Mouse (Mus musculus) midbrain, embryonic 13.5 days (tissue): ENCODE data around the gene Gm11555. TPM values are rescaled to one million over a fixed set of nuclear protein-coding genes. Genes with fewer than 3 reads are reported as not detected.
"Not testable (repeated sequence)": the region's sequence is repeated elsewhere in the genome, so short reads cannot be mapped to it uniquely, and the experiment has no call there.

Experiments used
- ATAC-seq: fragments of 200-750 bp; cut with Nextera tagmentation; 2 replicates; pipeline ENCODE4 v1.8.0; 2017; ENCODE audit warnings: mild to moderate bottlenecking, moderate TSS enrichment, moderate library complexity
- H3K27ac ChIP-seq: fragments of 300-500 bp; sonication (generic); 2 replicates; pipeline ENCODE4 v1.5.1; 2015; ENCODE audit warnings: inconsistent platforms, mild to moderate bottlenecking, moderate library complexity
- H3K27me3 ChIP-seq: fragments of 300-500 bp; sonication (generic); 2 replicates; pipeline ENCODE4 v1.6.1; 2015; ENCODE audit warnings: mild to moderate bottlenecking, inconsistent platforms
- H3K36me3 ChIP-seq: fragments of 300-500 bp; sonication (generic); 2 replicates; pipeline ENCODE4 v1.6.1; 2015; ENCODE audit warnings: mild to moderate bottlenecking, inconsistent platforms
- H3K4me1 ChIP-seq: fragments of 300-500 bp; sonication (generic); replicated peaks from 2 replicates; pipeline ENCODE4 v1.6.1; 2015; ENCODE audit warnings: inconsistent platforms
- H3K4me2 ChIP-seq: fragments of 300-500 bp; sonication (generic); replicated peaks from 2 replicates; pipeline ENCODE4 v1.6.1; 2015; ENCODE audit warnings: moderate library complexity, mild to moderate bottlenecking, inconsistent platforms
- H3K4me3 ChIP-seq: fragments of 300-500 bp; sonication (generic); replicated peaks from 2 replicates; pipeline ENCODE4 v1.5.1; 2015; ENCODE audit warnings: mild to moderate bottlenecking, inconsistent platforms
- H3K9ac ChIP-seq: fragments of 300-500 bp; sonication (generic); replicated peaks from 2 replicates; pipeline ENCODE4 v1.6.1; 2015; ENCODE audit warnings: mild to moderate bottlenecking, inconsistent platforms
- H3K9me3 ChIP-seq: fragments of 300-500 bp; sonication (generic); 2 replicates; pipeline ENCODE4 v1.6.1; 2016; ENCODE audit warnings: mild to moderate bottlenecking, inconsistent platforms
- WGBS: fragments of 180-500 bp; shearing (Covaris S2); methylation state at CpG from one replicate; pipeline ENCODE4 v1.1.7; 2015; 5-methylcytosine and 5-hydroxymethylcytosine counted together
- polyA plus RNA-seq: library from polyadenylated mRNA; unstranded; fragments of >200 nt; fragmentation: Nextera tagmentation; extraction: Ambion mirVana; gene quantifications from 2 replicates; pipeline ENCODE4 v1.2.1, GENCODE M21; 2015

Gene Gm11555
- polyA plus RNA-seq: not detected in 2 replicates

- no peak within 1 kb of the TSS for H3K4me3 ChIP-seq
- H3K9me3 ChIP-seq: no peaks in the 10 kb centered on the region
- H3K27me3 ChIP-seq: no peaks in the 10 kb centered on the region
- H3K4me2 ChIP-seq: no peak within 1 kb of the TSS
- H3K27ac ChIP-seq: no peak within 1 kb of the TSS
- no peaks in the 10 kb centered on the region for H3K4me1 ChIP-seq
- no peak within 1 kb of the TSS for H3K9ac ChIP-seq
- H3K36me3 ChIP-seq: no peaks in the 10 kb centered on the region
- 88% methylated on average over 2 of the region's 2 CpGs for WGBS
- ATAC-seq: no peak
These were observed at the start of gene Gm11555 for GRCm38 (mm10) chr11:99650136-99650535. TSS of gene Gm11555 (minus strand) at chr11:99650236.

DNA sequence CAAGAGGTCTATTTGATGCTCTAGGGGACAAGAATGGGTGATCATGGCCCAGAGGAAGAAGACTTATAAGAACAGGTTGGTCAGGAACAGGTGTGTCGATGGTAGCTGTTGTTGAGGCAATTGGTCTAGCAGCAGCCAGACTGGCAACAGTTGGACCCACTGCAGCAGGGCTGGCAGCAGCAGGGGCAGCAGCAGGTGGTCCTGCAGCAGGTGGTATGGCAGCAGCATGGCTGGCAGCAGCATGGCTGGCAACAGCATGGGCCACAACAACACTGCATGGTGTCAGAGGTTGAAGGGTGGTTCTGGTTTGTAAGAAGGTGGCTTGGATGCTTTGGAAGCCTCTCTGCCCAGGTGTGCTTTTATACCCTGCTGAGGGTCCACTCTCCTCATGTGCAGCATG lies 40.4 kb upstream of the Gm11555 start, which contains the start of gene Gm14190:
Gene Gm14190 (minus strand): TSS at position 278 of the 400 bp plus-strand sequence.
- Histone ChIP-seq H3K9ac (no peak within 1 kb of the TSS), H3K36me3 (no peaks in the 10 kb centered on the region), H3K27me3 (no peaks in the 10 kb centered on the region), H3K9me3 (no peaks in the 10 kb centered on the region), H3K4me2 (no peak within 1 kb of the TSS), H3K4me1 (no peaks in the 10 kb centered on the region), H3K27ac (no peak within 1 kb of the TSS), H3K4me3 (no peak within 1 kb of the TSS)
- WGBS: 87% methylated on average over 1 of the region's 1 CpGs
- no peak for ATAC-seq

DNA sequence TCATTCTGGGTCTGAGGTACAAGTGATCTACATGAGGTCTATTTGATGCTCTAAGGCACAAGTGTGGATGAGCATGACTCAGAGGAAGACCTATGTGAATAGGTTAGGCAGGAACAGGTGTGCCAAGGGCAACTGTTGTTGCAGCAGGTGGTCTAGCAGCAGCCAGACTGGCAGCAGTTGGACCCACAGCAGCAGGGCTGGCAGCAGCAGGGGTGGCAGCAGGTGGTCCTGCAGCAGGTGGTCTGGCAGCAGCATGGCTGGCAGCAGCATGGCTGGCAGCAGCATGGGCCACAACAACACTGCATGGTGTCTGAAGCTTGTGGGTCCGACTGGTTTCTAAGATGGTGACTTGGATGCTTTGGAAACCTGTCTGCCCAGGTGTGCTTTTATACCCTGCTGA lies 35.2 kb upstream of the Gm11555 start:
- not testable (repeated sequence) for H3K4me3 ChIP-seq, H3K4me1 ChIP-seq, H3K9me3 ChIP-seq, H3K4me2 ChIP-seq, H3K27ac ChIP-seq, H3K27me3 ChIP-seq, H3K9ac ChIP-seq, H3K36me3 ChIP-seq, ATAC-seq
- WGBS: 83% methylated on average over 1 of the region's 1 CpGs

DNA sequence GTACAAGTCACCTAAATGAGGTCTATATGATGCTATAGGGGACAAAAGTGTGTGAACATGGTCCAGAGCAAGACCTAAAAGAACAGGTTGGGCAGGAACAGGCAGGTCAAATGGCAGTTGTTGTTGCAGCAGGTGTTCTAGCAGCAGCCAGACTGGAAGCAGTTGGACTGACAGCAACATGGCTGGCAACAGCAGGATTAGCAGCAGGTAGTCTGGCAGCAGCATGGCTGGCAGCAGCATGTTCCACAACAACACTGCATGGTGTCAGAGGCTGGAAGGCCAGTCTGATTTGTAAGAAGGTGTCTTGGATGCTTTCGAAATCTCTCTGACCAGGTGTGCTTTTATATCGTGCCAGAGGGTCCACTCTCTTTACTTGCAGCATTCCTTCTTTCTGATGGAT lies 33.4 kb upstream of the Gm11555 start:
- 81% methylated on average over 2 of the region's 2 CpGs for WGBS
- Histone ChIP-seq H3K9me3 (no peaks in the 10 kb centered on the region), H3K4me3 (no peak overlapping the region), H3K36me3 (no peaks in the 10 kb centered on the region), H3K9ac (no peak overlapping the region), H3K4me1 (no peaks in the 10 kb centered on the region), H3K4me2 (no peak overlapping the region), H3K27ac (no peak overlapping the region), H3K27me3 (no peaks in the 10 kb centered on the region)
- no peak for ATAC-seq

- H3K27me3 ChIP-seq: no peaks in the 10 kb centered on the region
- no peak within 1 kb of the TSS for H3K9ac ChIP-seq
- no peaks in the 10 kb centered on the region for H3K9me3 ChIP-seq
- no peaks in the 10 kb centered on the region for H3K36me3 ChIP-seq
- no peak within 1 kb of the TSS for H3K4me2 ChIP-seq
- ATAC-seq: no peak
- H3K27ac ChIP-seq: no peak within 1 kb of the TSS
- no peak within 1 kb of the TSS for H3K4me3 ChIP-seq
- H3K4me1 ChIP-seq: no peaks in the 10 kb centered on the region
These were observed 15.8 kb upstream of the Gm11555 start, which contains the start of gene Krtap4-6 for GRCm38 (mm10) chr11:99665860-99666259. TSS of gene Krtap4-6 (minus strand) at chr11:99665960.

DNA sequence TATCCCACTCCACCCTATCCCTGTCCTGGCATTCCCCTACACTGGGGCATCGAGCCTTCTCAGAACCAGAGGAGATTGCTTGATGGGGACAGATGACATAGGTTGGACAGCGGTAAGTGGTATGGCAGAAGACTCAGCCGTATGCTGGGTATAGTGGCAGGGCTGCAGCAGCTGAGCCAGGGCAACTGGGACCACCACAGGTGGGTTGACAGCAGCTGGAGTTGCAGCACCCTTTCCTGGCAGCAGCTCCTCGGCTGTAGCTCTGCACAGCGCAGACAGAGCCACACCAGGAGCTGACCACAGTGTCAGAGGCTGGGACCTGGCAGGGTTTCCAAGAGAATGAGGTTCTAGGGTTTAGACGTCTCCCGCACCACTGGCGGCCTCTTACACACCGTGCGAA lies 12.8 kb upstream of the Gm11555 start:
- Histone ChIP-seq H3K9ac (no peak overlapping the region), H3K4me1 (no peaks in the 10 kb centered on the region), H3K36me3 (no peaks in the 10 kb centered on the region), H3K9me3 (no peaks in the 10 kb centered on the region), H3K4me3 (no peak overlapping the region), H3K4me2 (no peak overlapping the region), H3K27ac (no peak overlapping the region), H3K27me3 (no peaks in the 10 kb centered on the region)
- 94% methylated on average over 10 of the region's 10 CpGs for WGBS
- no peak for ATAC-seq

DNA sequence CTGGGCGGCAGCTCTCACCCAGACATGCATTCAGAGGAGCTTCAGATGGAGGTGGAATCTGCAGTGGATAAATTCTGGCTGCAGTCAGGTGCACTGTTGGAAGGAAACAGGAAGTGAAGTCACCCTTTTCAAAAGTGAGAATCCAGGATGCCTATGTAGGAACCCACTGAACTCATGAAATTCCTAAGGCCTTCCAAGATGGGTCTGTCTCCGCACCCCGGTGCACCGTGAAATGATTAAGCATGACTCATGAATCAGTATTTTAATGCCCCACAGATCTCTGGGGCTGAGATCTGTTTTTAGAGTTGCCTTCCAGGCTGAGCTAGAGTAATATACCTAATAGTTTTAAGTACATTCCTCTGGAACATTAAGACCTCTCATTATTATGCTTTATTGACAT lies 9.2 kb upstream of the Gm11555 start:
- Histone ChIP-seq H3K4me1 (no peaks in the 10 kb centered on the region), H3K36me3 (no peaks in the 10 kb centered on the region), H3K27ac (no peak overlapping the region), H3K4me3 (no peak overlapping the region), H3K9ac (no peak overlapping the region), H3K9me3 (no peaks in the 10 kb centered on the region), H3K4me2 (no peak overlapping the region), H3K27me3 (no peaks in the 10 kb centered on the region)
- no peak for ATAC-seq
- WGBS: 91% methylated on average over 4 of the region's 4 CpGs

- H3K4me1 ChIP-seq, H3K9ac ChIP-seq, H3K27me3 ChIP-seq, H3K27ac ChIP-seq, H3K4me3 ChIP-seq, H3K36me3 ChIP-seq, H3K4me2 ChIP-seq, ATAC-seq, H3K9me3 ChIP-seq: not testable (repeated sequence)
- WGBS: 80% methylated on average over 10 of the region's 10 CpGs
These were observed 8.5 kb upstream of the Gm11555 start, which contains the start of gene Gm11563 for GRCm38 (mm10) chr11:99658467-99659010. TSS of gene Gm11563 (minus strand) at chr11:99658960.

- Histone ChIP-seq H3K4me1 (no peaks in the 10 kb centered on the region), H3K27ac (no peak overlapping the region), H3K27me3 (no peaks in the 10 kb centered on the region), H3K4me3 (no peak overlapping the region), H3K9ac (no peak overlapping the region), H3K9me3 (no peaks in the 10 kb centered on the region), H3K36me3 (no peaks in the 10 kb centered on the region), H3K4me2 (no peak overlapping the region)
- ATAC-seq: no peak
- WGBS: 61% methylated on average over 5 of the region's 5 CpGs
These were observed 7.0 kb upstream of the Gm11555 start for GRCm38 (mm10) chr11:99657051-99657450.

DNA sequence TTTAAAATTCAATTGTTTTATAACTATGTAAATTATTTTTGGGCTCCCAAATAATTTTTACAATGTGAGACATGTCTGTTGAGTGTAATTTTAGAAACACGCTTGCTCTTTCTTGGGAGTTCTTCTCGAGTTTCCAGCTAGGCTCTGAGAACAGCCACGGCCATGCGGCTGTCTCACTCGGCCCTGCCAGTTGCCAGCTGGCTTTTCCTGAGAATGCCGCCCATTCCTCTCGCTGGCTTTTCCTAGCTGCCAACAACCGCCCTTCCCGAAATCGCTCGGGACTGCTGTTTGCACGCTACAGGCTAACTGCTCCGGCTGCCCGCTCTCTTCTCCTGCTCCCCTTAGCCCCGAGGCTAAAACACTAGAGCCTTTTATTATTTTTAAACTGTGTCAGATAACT lies 3.6 kb downstream of the Gm11555 start:
- Histone ChIP-seq H3K4me1 (no peaks in the 10 kb centered on the region), H3K9ac (no peak overlapping the region), H3K4me2 (no peak overlapping the region), H3K27ac (no peak overlapping the region), H3K36me3 (no peaks in the 10 kb centered on the region), H3K9me3 (no peaks in the 10 kb centered on the region), H3K4me3 (no peak overlapping the region), H3K27me3 (no peaks in the 10 kb centered on the region)
- no peak for ATAC-seq
- WGBS: 89% methylated on average over 15 of the region's 15 CpGs

DNA sequence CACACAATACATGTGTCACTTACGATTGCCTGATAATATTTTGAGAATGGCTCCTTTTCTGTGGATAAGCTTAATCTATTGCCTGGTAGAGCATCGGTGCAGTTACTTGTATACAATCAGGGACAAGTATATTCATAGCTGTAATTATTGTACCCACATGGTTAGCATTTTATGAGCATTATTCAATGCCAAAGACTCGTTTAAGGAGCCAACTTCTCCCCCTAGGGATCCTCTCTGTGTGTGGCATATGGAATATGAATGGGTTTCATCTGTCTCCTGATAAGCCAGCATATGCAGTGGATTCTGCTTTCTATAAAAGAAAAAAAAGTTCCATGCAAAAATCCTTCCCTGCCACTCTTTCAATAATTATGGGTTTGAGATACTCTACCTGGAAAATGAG lies 5.7 kb downstream of the Gm11555 start:
- Histone ChIP-seq H3K27me3 (no peaks in the 10 kb centered on the region), H3K9ac (no peak overlapping the region), H3K36me3 (no peaks in the 10 kb centered on the region), H3K4me1 (no peaks in the 10 kb centered on the region), H3K4me3 (no peak overlapping the region), H3K4me2 (no peak overlapping the region), H3K9me3 (no peaks in the 10 kb centered on the region), H3K27ac (no peak overlapping the region)
- 70% methylated on average over 3 of the region's 3 CpGs for WGBS
- no peak for ATAC-seq

GRCm38 (mm10) chr11:99643635-99644139 lies 6.3 kb downstream of the Gm11555 start, which contains the start of gene Krtap4-7:
TSS of gene Krtap4-7 (minus strand) at chr11:99644089.
- H3K27ac ChIP-seq, H3K27me3 ChIP-seq, H3K4me1 ChIP-seq, ATAC-seq, H3K4me3 ChIP-seq, H3K36me3 ChIP-seq, H3K9ac ChIP-seq, H3K4me2 ChIP-seq, H3K9me3 ChIP-seq: not testable (repeated sequence)
- WGBS: 87% methylated on average over 9 of the region's 9 CpGs

DNA sequence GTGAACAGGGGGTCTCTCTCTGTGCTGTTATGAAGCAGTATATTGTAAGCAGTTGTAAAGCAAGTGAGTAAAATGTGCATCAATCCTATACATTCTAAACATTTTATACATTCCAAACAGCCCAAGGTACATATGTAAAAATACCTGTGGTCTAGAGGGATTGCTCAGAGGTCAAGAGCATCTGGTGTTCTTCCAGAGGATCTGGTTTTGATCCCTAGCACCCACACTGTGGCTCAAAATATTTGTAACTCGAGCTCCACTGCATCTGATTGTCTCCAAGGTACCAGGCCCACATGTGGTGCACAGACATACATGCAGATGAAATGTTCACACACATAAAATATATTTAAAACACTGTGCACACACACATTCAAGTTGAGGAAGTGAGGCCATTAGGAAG lies 9.1 kb downstream of the Gm11555 start:
- Histone ChIP-seq H3K9me3 (no peaks in the 10 kb centered on the region), H3K9ac (no peak overlapping the region)

More for the DNA sequence above, 9.1 kb downstream of the Gm11555 start:
- ATAC-seq: no peak
- WGBS: 47% methylated on average over 1 of the region's 1 CpGs
- no peak overlapping the region for H3K4me2 ChIP-seq
- H3K4me1 ChIP-seq: no peaks in the 10 kb centered on the region
- H3K27ac ChIP-seq: no peak overlapping the region
- H3K27me3 ChIP-seq: no peaks in the 10 kb centered on the region
- no peaks in the 10 kb centered on the region for H3K36me3 ChIP-seq
- no peak overlapping the region for H3K4me3 ChIP-seq
